Mouse (Mus musculus): Measurements from ENCODE around the gene Gm20388. TPM values are rescaled to one million over a fixed set of nuclear protein-coding genes. Genes with fewer than 3 reads are reported as not detected.

Gm20388 gene
- total and polyA plus RNA-seq, 2 experiments from 2014 or later, result 17.3 TPM; not detected in 1

- Histone ChIP-seq H3K27me3 (ENCODE audit: control insufficient read depth, insufficient read depth, low read length) (no peaks in the 10 kb centered on the region), H3K4me2 (ENCODE audit: low read depth, low read length) (no peak overlapping the region), H3K4me3 (ENCODE audit: low read depth, low read length) (no peak overlapping the region), H3K9ac (replicated peaks; ENCODE audit: low read depth, low read length) (no peak overlapping the region), H3K9me3 (replicated peaks; ENCODE audit: control insufficient read depth, low read length) (no peaks in the 10 kb centered on the region), H3K4me1 (ENCODE audit: control insufficient read depth, insufficient read depth) (no peaks in the 10 kb centered on the region), H3K27ac (ENCODE audit: low read depth) (peak overlapping the region; percentile 25; the same call in 1 of the 2 replicates), H3K36me3 (replicated peaks; ENCODE audit: control insufficient read depth, insufficient read depth, low read length) (peaks cover 74% of the 10 kb centered on the region)
- TF ChIP-seq EP300 (IDR thresholded peaks at IDR 0.05; ENCODE audit: low read depth) (no peak), CTCF (IDR thresholded peaks at IDR 0.05; ENCODE audit: low read depth) (no peak)
- WGBS, result 76% methylated on average over 12 of the region's 12 CpGs
- ATAC-seq (ENCODE audit: insufficient read depth, low read depth), result peak; percentile 21
- no peak for DNase-seq (ENCODE audit: low spot score)
Observed at GRCm38 (mm10) chr8:122497016-122497734, 2586.5 kb downstream of the Gm20388 start.

DNA sequence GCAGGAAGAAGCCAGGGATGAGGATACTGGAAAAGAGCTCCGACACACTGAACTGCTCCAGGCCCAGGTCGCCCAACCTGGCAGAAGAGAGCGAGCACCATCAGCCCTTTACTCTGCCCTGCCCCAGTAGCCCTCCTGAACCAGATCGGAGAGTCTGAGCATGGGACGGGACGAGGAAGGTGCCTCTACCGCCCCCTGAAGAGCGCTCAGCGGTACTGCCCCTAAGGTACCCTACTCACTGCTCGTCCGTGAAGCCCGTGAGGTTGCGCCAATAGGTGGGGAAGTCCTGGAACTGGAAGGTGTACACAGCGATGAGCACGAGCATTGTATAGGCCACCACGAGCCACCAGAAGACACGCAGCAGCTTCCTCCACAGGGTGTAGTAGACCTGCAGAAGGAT is 2587.3 kb downstream of the Gm20388 start:
- Histone ChIP-seq H3K4me2 (ENCODE audit: low read depth, low read length) (no peak overlapping the region), H3K4me3 (ENCODE audit: low read depth, low read length) (no peak overlapping the region), H3K27me3 (ENCODE audit: control insufficient read depth, insufficient read depth, low read length) (no peaks in the 10 kb centered on the region), H3K4me1 (ENCODE audit: control insufficient read depth, insufficient read depth) (no peaks in the 10 kb centered on the region), H3K27ac (ENCODE audit: low read depth) (no peak overlapping the region), H3K36me3 (replicated peaks; ENCODE audit: control insufficient read depth, insufficient read depth, low read length) (peaks cover 70% of the 10 kb centered on the region), H3K9me3 (replicated peaks; ENCODE audit: control insufficient read depth, low read length) (no peaks in the 10 kb centered on the region), H3K9ac (replicated peaks; ENCODE audit: low read depth, low read length) (no peak overlapping the region)
- TF ChIP-seq CTCF (IDR thresholded peaks at IDR 0.05; ENCODE audit: low read depth), result peak; percentile 12; the same call in 1 of the 2 replicates
- no peak for TF ChIP-seq EP300 (IDR thresholded peaks at IDR 0.05; ENCODE audit: low read depth)
- no peak for DNase-seq (ENCODE audit: low spot score)
- WGBS, result 74% methylated on average over 17 of the region's 17 CpGs
- no peak for ATAC-seq (ENCODE audit: insufficient read depth, low read depth)

GRCm38 (mm10) chr8:122500856-122501255 is 2590.2 kb downstream of the Gm20388 start:
- DNase-seq (ENCODE audit: low spot score) (peak; percentile 82), ATAC-seq (ENCODE audit: insufficient read depth, low read depth) (peak; percentile 55)
- H3K27me3 ChIP-seq (ENCODE audit: control insufficient read depth, insufficient read depth, low read length), result no peaks in the 10 kb centered on the region
- no peak overlapping the region for H3K27ac ChIP-seq (ENCODE audit: low read depth)
- no peak overlapping the region for H3K4me3 ChIP-seq (ENCODE audit: low read depth, low read length)
- WGBS, result 35% methylated on average over 10 of the region's 10 CpGs
- peaks cover 47% of the 10 kb centered on the region for H3K36me3 ChIP-seq (replicated peaks; ENCODE audit: control insufficient read depth, insufficient read depth, low read length)
- no peaks in the 10 kb centered on the region for H3K9me3 ChIP-seq (replicated peaks; ENCODE audit: control insufficient read depth, low read length)
- H3K9ac ChIP-seq (replicated peaks; ENCODE audit: low read depth, low read length), result no peak overlapping the region
- no peaks in the 10 kb centered on the region for H3K4me1 ChIP-seq (ENCODE audit: control insufficient read depth, insufficient read depth)
- TF ChIP-seq CTCF (IDR thresholded peaks at IDR 0.05; ENCODE audit: low read depth) (peak; percentile 95), EP300 (IDR thresholded peaks at IDR 0.05; ENCODE audit: low read depth) (no peak)
- no peak overlapping the region for H3K4me2 ChIP-seq (ENCODE audit: low read depth, low read length)

DNA sequence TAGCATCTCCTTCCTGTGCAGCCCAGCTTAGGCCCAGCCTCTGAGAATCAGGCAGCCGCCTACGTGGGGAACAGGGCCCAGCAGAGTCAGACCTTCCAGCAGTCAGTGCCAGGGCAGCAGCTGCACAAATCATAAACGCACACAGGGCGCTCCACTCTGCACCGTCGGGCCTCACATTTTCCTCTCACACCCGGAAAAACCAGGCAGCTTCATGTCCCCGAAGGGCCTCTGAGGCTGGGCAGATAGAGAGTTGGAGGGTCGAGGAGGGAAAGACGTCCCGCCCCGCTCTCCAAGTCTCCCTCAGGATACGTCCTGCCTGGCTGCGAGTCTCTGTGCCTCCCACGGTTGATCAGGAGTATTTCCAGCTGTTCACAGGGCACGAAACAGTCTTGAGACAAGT is 2600.9 kb downstream of the Gm20388 start:
- Histone ChIP-seq H3K4me1 (ENCODE audit: control insufficient read depth, insufficient read depth) (peaks cover 3% of the 10 kb centered on the region; the same call in 1 of the 2 replicates), H3K4me2 (ENCODE audit: low read depth, low read length) (no peak overlapping the region)
- WGBS, result 46% methylated on average over 16 of the region's 16 CpGs

DNA sequence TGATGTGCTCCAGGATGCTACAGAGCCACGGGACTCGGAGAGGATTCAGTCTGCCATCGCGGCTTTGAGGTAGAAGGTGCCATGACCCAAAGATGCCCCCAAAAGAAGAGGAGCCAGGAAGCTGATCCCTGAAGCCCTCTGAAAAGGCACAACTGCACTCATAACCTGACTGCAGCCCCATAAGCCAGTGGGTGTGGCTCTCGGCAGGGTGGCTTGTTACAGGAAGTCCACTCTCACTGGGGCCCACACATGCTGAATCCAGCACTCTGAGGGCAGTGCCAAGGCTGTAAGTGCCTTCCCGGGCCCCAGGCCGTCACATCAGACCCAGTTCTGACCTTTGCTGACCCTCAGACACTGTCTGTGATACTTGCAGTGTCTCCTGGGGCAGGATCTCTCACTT is 2601.8 kb downstream of the Gm20388 start:
- H3K9me3 ChIP-seq (replicated peaks; ENCODE audit: control insufficient read depth, low read length), result no peaks in the 10 kb centered on the region
- peak overlapping the region; percentile 78 for H3K27ac ChIP-seq (ENCODE audit: low read depth)
- no peaks in the 10 kb centered on the region for H3K27me3 ChIP-seq (ENCODE audit: control insufficient read depth, insufficient read depth, low read length)
- peaks cover 3% of the 10 kb centered on the region; the same call in 1 of the 2 replicates for H3K4me1 ChIP-seq (ENCODE audit: control insufficient read depth, insufficient read depth)
- H3K4me2 ChIP-seq (ENCODE audit: low read depth, low read length), result no peak overlapping the region
- no peak for TF ChIP-seq EP300 (IDR thresholded peaks at IDR 0.05; ENCODE audit: low read depth)
- no peak for TF ChIP-seq CTCF (IDR thresholded peaks at IDR 0.05; ENCODE audit: low read depth)
- DNase-seq (ENCODE audit: low spot score) (no peak), ATAC-seq (ENCODE audit: insufficient read depth, low read depth) (no peak)
- no peak overlapping the region for H3K4me3 ChIP-seq (ENCODE audit: low read depth, low read length)
- 66% methylated on average over 7 of the region's 7 CpGs for WGBS
- no peak overlapping the region for H3K9ac ChIP-seq (replicated peaks; ENCODE audit: low read depth, low read length)
- no peaks in the 10 kb centered on the region for H3K36me3 ChIP-seq (replicated peaks; ENCODE audit: control insufficient read depth, insufficient read depth, low read length)

More for the DNA sequence above, 2600.9 kb downstream of the Gm20388 start:
- Histone ChIP-seq H3K9ac (replicated peaks; ENCODE audit: low read depth, low read length) (no peak overlapping the region), H3K27ac (ENCODE audit: low read depth) (peak overlapping the region; percentile 78), H3K27me3 (ENCODE audit: control insufficient read depth, insufficient read depth, low read length) (no peaks in the 10 kb centered on the region), H3K9me3 (replicated peaks; ENCODE audit: control insufficient read depth, low read length) (no peaks in the 10 kb centered on the region), H3K4me3 (ENCODE audit: low read depth, low read length) (no peak overlapping the region), H3K36me3 (replicated peaks; ENCODE audit: control insufficient read depth, insufficient read depth, low read length) (0 out of 2 replicates have a peak, but pooled peaks cover 2% of the 10 kb centered on the region)
- DNase-seq (ENCODE audit: low spot score), result no peak
- TF ChIP-seq CTCF (IDR thresholded peaks at IDR 0.05; ENCODE audit: low read depth) (no peak), EP300 (IDR thresholded peaks at IDR 0.05; ENCODE audit: low read depth) (no peak)
- ATAC-seq (ENCODE audit: insufficient read depth, low read depth), result peak; percentile 65
